Mouse (Mus musculus) lung, adult 2 months (tissue): ENCODE data around the gene Rab8b.

Source experiments
- CTCF ChIP-seq: fragments of 200-500 bp; IDR thresholded peaks from 2 replicates; pipeline ENCODE4 v1.5.1; 2011; ENCODE audit warnings: mild to moderate bottlenecking, low read length, control low read depth; ENCODE audit not compliant: insufficient read depth
- POLR2A ChIP-seq: fragments of 200-500 bp; IDR thresholded peaks from 2 replicates; pipeline ENCODE4 v1.6.1; 2011; ENCODE audit warnings: low read depth, mild to moderate bottlenecking, control low read depth, low read length, borderline replicate concordance; ENCODE audit errors: extremely low read depth

DNA sequence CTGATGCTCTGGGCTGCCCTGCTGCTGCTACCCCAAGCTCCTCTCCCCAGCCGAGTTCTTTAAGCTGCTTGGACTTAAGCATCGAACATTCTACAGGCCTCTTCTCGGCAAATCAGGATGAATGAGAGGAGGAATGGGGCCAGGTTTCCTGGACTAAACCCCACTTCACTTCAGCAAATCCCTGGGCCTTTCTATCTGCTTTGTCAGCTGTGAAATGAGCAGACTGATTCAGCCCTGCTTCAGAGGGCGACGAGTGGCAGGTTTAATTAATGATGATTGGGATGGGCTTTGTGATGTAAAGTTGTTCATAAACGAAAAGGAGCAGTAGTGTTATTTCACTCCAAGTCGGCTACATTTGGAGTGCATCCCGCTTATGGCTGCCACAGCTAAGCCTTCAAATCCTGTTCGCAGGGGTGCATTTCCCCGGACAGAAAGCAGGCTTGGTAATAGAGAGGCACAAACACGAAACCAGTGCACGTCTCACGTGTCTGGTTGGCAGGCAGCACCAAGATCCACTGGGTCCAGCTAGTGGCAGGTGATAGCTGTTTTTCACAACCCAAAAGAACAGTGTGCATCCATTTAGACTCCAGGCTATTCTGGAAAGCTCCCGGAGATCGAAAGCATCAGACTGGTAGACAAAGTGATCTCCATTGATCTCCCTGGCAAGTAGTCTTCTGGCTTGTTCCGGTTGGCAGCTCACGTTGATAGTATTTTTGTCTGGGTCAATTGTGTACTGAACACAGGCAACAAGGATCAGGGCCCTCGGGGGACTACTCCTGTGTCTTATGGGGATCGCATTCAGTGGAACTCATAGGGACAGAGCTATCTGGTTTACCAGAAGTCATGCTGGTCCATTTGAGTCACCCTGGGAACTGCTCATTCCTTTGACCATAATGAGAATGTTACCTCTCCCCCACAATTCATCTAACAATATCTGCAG is 14.7 kb upstream of the Rab8b start:
- TF ChIP-seq CTCF (no peak), POLR2A (no peak)
